Mouse (Mus musculus) G1E (cell line): ENCODE measurements around the gene Ahsa1. TPM values are rescaled to one million over a fixed set of nuclear protein-coding genes. Genes with fewer than 3 reads are reported as not detected.

Source experiments
- ATAC-seq: 2 replicates; pipeline ENCODE4 v1.8.0; 2016; ENCODE audit warnings: mild to moderate bottlenecking; ENCODE audit not compliant: insufficient number of reproducible peaks, poor library complexity, low FRiP score, severe bottlenecking; ENCODE audit errors: extremely low read depth
- DNase-seq: peaks from one replicate; pipeline ENCODE4 v3.0.0; 2012; ENCODE audit warnings: low spot score
- H3K27me3 ChIP-seq: 2 replicates; pipeline ENCODE4 v1.6.1; 2012; ENCODE audit warnings: mild to moderate bottlenecking, low read length, inconsistent platforms; ENCODE audit not compliant: insufficient read depth
- H3K36me3 ChIP-seq: replicated peaks from 2 replicates; pipeline ENCODE3; 2012; ENCODE audit warnings: mild to moderate bottlenecking, inconsistent platforms
- H3K4me1 ChIP-seq: 2 replicates; pipeline ENCODE4 v1.6.1; 2012; ENCODE audit warnings: low read depth, low read length, inconsistent platforms, mixed read lengths; ENCODE audit not compliant: insufficient read depth
- H3K4me3 ChIP-seq: 2 replicates; pipeline ENCODE4 v1.5.1; 2012; ENCODE audit warnings: low read depth, mild to moderate bottlenecking, inconsistent platforms, low read length, moderate library complexity, mixed read lengths
- H3K9me3 ChIP-seq: replicated peaks from 2 replicates; pipeline ENCODE4 v1.6.1; 2012; ENCODE audit warnings: inconsistent platforms
- CTCF ChIP-seq: IDR thresholded peaks from 2 replicates; pipeline ENCODE4 v1.5.1; 2012; ENCODE audit warnings: low read depth, low read length, inconsistent platforms, mixed read lengths
- GATA1 ChIP-seq: IDR thresholded peaks from 2 replicates; pipeline ENCODE4 v1.6.1; 2012; ENCODE audit warnings: borderline replicate concordance, low read length, inconsistent platforms, mixed read lengths
- GATA2 ChIP-seq: IDR thresholded peaks from 2 replicates; pipeline ENCODE4 v1.6.1; 2012; ENCODE audit warnings: low read depth, low read length, inconsistent platforms, borderline replicate concordance
- POLR2AphosphoS5 ChIP-seq: IDR thresholded peaks from 2 replicates; pipeline ENCODE4 v1.6.1; 2012; ENCODE audit warnings: low read depth, low read length, inconsistent platforms; ENCODE audit not compliant: insufficient replicate concordance
- TAL1 ChIP-seq: conservative IDR thresholded peaks from 2 replicates; pipeline ENCODE4 v1.6.1; 2012; ENCODE audit warnings: low read depth, low read length, inconsistent platforms, mixed read lengths
- polyA plus RNA-seq: library from polyadenylated mRNA; stranded (reverse); fragments of >175 nt; gene quantifications from 2 replicates; pipeline ENCODE4 v1.2.3, GENCODE M21; 2012
- total RNA-seq, 2 experiments: library from RNA; stranded (forward) in 1 of 2; stranded (reverse) in 1 of 2; fragments of 200-1000 nt in 1 of 2; fragments of >200 nt in 1 of 2; fragmentation: Nextera tagmentation in 1 of 2; gene quantifications; 2 replicates each; pipeline ENCODE4 v1.2.3; 2014 to 2017

Gene Ahsa1
- total and polyA plus RNA-seq, 3 experiments, result 144 to 400 (median 207) TPM

DNA sequence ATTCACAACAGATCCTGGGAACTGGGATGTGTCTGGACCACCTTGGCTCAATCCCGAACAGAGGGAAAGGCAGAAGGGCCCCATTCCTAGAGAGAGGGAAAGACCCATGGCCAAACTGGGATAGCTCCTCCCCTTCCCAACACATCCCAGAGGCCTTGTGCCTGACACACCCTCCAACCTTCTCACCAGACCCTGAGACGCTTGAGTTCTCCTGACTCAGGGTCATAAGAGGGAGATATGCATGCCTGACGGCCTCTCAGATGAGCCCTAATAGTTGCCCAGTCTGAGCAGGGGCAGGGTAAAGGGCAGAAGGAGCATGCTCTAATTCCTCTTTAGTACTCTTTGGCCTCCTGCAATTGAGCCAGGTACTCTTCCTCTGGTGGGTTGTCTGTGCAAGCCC is 13.1 kb downstream of the Ahsa1 start:
- Histone ChIP-seq H3K9me3 (no peaks in the 10 kb centered on the region), H3K27me3 (peaks cover 29% of the 10 kb centered on the region), H3K4me1 (peaks cover 34% of the 10 kb centered on the region), H3K36me3 (peaks cover 43% of the 10 kb centered on the region), H3K4me3 (no peak overlapping the region)
- TF ChIP-seq GATA2, result no peak
- ATAC-seq (no peak), DNase-seq (no peak)

DNA sequence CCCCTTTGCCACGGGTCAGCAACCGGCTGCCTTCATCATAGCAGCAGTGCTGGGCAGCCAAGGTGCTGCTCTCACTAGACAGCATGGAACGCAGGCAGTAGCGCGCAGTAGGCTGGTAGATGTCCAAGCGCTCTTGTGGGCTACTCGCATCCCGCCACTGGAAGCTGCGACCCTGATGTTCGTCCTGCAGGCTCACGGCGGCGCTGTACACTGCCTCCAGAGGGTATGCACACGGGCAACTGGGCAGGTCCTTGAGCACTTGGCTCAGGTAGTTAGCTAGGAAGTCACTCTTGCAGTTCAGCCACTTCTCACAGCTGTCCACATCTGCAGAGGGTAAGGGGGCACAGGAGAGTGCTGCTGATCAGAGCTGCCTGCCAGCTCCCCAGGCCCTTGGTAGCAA is 13.6 kb downstream of the Ahsa1 start:
- TF ChIP-seq CTCF, result no peak
- no peak for TF ChIP-seq GATA1
- no peak for TF ChIP-seq TAL1
- no peak for TF ChIP-seq POLR2AphosphoS5
- TF ChIP-seq GATA2, result no peak
- DNase-seq, result no peak
- Histone ChIP-seq H3K36me3 (peaks cover 38% of the 10 kb centered on the region), H3K4me3 (no peak overlapping the region), H3K9me3 (no peaks in the 10 kb centered on the region), H3K27me3 (peaks cover 35% of the 10 kb centered on the region), H3K4me1 (peaks cover 29% of the 10 kb centered on the region)
- ATAC-seq, result no peak

- H3K4me3 ChIP-seq, result no peak overlapping the region
- TF ChIP-seq GATA1 (no peak), TAL1 (no peak), GATA2 (no peak), CTCF (no peak), POLR2AphosphoS5 (no peak)
Observed at GRCm38 (mm10) chr12:87281766-87282165, 15.5 kb downstream of the Ahsa1 start.

DNA sequence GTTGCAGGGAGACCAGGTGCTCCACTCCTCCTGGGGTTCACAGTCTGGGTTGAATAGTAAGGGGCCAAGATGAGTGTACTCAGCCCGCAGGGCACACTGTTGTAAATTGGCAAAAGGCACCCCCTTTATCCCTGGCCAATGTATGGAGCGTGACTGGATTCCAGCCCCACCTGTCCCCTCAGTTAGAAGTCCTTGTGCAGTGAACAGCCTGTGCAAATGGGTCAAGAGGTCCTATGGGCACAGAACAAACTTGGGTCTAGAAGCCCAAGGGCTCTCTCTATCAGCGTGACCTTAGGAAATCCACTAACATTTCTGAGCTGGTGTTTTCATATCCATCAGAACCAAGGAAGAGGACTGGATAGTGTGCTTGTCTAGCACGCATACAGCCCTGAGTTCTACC is 16.5 kb downstream of the Ahsa1 start:
- TF ChIP-seq CTCF (no peak), GATA1 (no peak), TAL1 (no peak), POLR2AphosphoS5 (no peak), GATA2 (no peak)
- Histone ChIP-seq H3K9me3 (0 out of 2 replicates have a peak, but pooled peaks cover 3% of the 10 kb centered on the region), H3K4me3 (no peak overlapping the region), H3K36me3 (peaks cover 10% of the 10 kb centered on the region), H3K4me1 (peaks cover 9% of the 10 kb centered on the region), H3K27me3 (peaks cover 56% of the 10 kb centered on the region)
- ATAC-seq (no peak), DNase-seq (no peak)

More at GRCm38 (mm10) chr12:87281766-87282165, 15.5 kb downstream of the Ahsa1 start:
- Histone ChIP-seq H3K9me3 (no peaks in the 10 kb centered on the region), H3K27me3 (peaks cover 48% of the 10 kb centered on the region), H3K36me3 (peaks cover 19% of the 10 kb centered on the region), H3K4me1 (peaks cover 10% of the 10 kb centered on the region)
- no peak for ATAC-seq
- no peak for DNase-seq

- TF ChIP-seq GATA2, result no peak
- TF ChIP-seq GATA1, result no peak
- TF ChIP-seq CTCF, result no peak
- TF ChIP-seq POLR2AphosphoS5, result no peak
- no peak for TF ChIP-seq TAL1
- Histone ChIP-seq H3K27me3 (peaks cover 56% of the 10 kb centered on the region), H3K36me3 (peaks cover 4% of the 10 kb centered on the region), H3K4me3 (no peak overlapping the region), H3K9me3 (peaks cover 9% of the 10 kb centered on the region; the same call in 1 of the 2 replicates), H3K4me1 (peaks cover 4% of the 10 kb centered on the region)
- no peak for DNase-seq
- no peak; the same call in 1 of the 2 replicates for ATAC-seq
Observed at GRCm38 (mm10) chr12:87283706-87284105, 17.4 kb downstream of the Ahsa1 start.

- H3K27me3 ChIP-seq, result peaks cover 52% of the 10 kb centered on the region
- H3K4me3 ChIP-seq, result no peak overlapping the region
- TF ChIP-seq GATA2 (no peak), POLR2AphosphoS5 (no peak), GATA1 (no peak), TAL1 (no peak), CTCF (no peak)
- peaks cover 4% of the 10 kb centered on the region for H3K4me1 ChIP-seq
- H3K36me3 ChIP-seq, result peaks cover 2% of the 10 kb centered on the region
- H3K9me3 ChIP-seq, result peaks cover 9% of the 10 kb centered on the region; the same call in 1 of the 2 replicates
- no peak for DNase-seq
- no peak for ATAC-seq
Observed at GRCm38 (mm10) chr12:87284268-87284667, 18.0 kb downstream of the Ahsa1 start.

DNA sequence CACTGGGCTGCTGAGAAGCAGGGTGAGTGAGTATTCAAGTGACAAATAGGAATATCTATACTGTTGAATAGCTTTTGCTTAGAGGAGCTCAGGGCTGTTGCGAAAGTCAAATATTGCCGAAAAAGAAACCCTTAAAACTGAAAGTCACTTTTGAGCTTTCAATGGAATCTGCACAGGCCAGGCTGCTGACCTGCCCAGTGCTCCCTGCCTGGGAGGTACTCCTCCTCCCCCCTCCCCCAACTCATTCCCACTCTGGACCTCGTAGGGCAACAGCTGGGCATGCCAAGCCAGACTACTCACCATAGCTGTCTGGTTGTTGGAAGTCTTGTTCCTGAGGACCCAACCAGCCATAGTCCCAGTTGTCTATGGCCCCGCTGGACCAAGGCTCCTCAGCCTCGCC is 18.4 kb downstream of the Ahsa1 start:
- Histone ChIP-seq H3K4me3 (no peak overlapping the region), H3K4me1 (peaks cover 4% of the 10 kb centered on the region), H3K36me3 (peaks cover 2% of the 10 kb centered on the region), H3K9me3 (peaks cover 9% of the 10 kb centered on the region; the same call in 1 of the 2 replicates), H3K27me3 (peaks cover 52% of the 10 kb centered on the region)
- DNase-seq (no peak), ATAC-seq (no peak)
- TF ChIP-seq POLR2AphosphoS5, result no peak
- no peak for TF ChIP-seq CTCF
- no peak for TF ChIP-seq GATA2
- TF ChIP-seq GATA1, result no peak
- TF ChIP-seq TAL1, result no peak
